Mouse (Mus musculus): ENCODE data around the gene Tmem139. TPM values are rescaled to one million over a fixed set of nuclear protein-coding genes. Genes with fewer than 3 reads are reported as not detected.

The Tmem139 gene
- total RNA-seq, 1 experiment from 2014 or later: 1.0 TPM

- DNase-seq: no peak
Observed at GRCm38 (mm10) chr6:42276151-42276550, 14.4 kb downstream of the Tmem139 start.

GRCm38 (mm10) chr6:42282865-42283528, 21.2 kb downstream of the Tmem139 start:
- no peak for DNase-seq

DNA sequence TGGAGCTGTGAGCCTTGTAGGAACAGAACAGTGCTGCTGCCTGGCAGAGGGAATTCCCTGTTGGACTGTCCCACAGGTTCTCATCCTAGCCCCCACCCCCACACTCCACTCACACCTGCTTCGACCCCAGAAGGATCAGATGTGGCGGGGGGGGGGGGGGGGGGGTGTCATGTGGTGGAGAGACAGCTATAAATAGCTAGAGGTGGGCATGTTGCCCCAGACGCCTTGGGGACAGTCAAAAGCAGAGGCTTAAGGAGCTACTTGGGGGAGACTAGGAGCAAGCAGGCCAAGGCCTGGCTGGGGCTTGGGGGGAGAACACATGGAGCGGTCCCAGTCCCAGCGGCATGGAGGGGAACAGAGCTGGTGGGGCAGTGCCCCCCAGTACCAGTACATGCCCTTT, 24.7 kb downstream of the Tmem139 start, which contains the start of gene Clcn1:
Gene Clcn1 (plus strand): TSS at position 238 of the 400 bp plus-strand sequence.
- DNase-seq: no peak

- no peak for DNase-seq
Observed at GRCm38 (mm10) chr6:42287562-42287961, 25.8 kb downstream of the Tmem139 start.

- no peak for DNase-seq
Observed at GRCm38 (mm10) chr6:42293327-42293726, 31.6 kb downstream of the Tmem139 start.

DNA sequence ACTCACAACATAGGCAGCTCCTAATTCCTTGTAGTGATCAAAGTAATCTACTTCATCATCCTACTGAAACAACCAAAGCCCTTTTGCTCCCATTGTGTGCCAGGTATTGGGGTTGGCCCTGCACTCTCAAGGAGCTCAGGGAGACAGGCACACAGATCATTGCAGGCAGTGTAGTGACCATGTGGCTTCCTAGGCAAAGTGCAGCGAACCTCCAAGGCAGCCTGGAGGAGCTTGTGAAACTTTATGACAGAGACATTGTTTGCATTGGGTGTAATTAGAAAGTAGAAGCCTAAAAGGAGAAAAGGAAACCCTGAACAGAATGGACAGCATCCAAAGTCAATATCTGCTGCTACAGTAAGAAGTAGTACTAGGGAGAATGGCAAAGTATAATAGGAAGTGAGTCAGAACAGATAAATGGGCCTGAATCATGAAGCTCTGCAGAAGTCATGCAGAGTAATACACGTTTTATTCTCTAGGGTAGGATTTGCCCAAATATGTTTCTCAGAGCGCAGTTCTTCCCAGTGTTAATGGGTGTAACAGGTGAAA, 33.9 kb downstream of the Tmem139 start:
- no peak for DNase-seq

- no peak for DNase-seq
Observed at GRCm38 (mm10) chr6:42299362-42299761, 37.6 kb downstream of the Tmem139 start.

GRCm38 (mm10) chr6:42309816-42310378, 48.1 kb downstream of the Tmem139 start:
- no peak for DNase-seq

GRCm38 (mm10) chr6:42310427-42311053, 48.8 kb downstream of the Tmem139 start:
- no peak for DNase-seq

Other genes starting within 250 kb of the Tmem139 start
- not detected in 2 replicates for gene Sva, start 223.6 kb upstream of the Tmem139 start, total RNA-seq (2021)
- not detected in 2 replicates for gene Tas2r139, start 121.0 kb upstream of the Tmem139 start, total RNA-seq (2021)
- gene Tas2r144, start 46.6 kb upstream of the Tmem139 start, total RNA-seq (2021): not detected in 2 replicates
- 108 and 147 TPM in 2 replicates for gene Gstk1, start 16.0 kb upstream of the Tmem139 start, total RNA-seq (2021)
- 21.8 and 30.2 TPM in 2 replicates for gene Casp2, start 3.0 kb downstream of the Tmem139 start, total RNA-seq (2021)
- gene Clcn1, start 24.7 kb downstream of the Tmem139 start, total RNA-seq (2021): 0.19 TPM in 1 of 2 replicates, not detected in the other
- gene Fam131b, start 62.7 kb downstream of the Tmem139 start, total RNA-seq (2021): 0.30 and 0.90 TPM in 2 replicates
- gene Zyx, start 87.7 kb downstream of the Tmem139 start, total RNA-seq (2021): 115 and 117 TPM in 2 replicates
- 1.2 and 3.6 TPM in 2 replicates for gene Epha1, start 111.3 kb downstream of the Tmem139 start, total RNA-seq (2021)
- 2.0 and 3.5 TPM in 2 replicates for gene Tas2r143, start 138.3 kb downstream of the Tmem139 start, total RNA-seq (2021)
- gene Tas2r135, start 143.5 kb downstream of the Tmem139 start, total RNA-seq (2021): 1.4 and 2.2 TPM in 2 replicates
- gene Tas2r126, start 172.6 kb downstream of the Tmem139 start, total RNA-seq (2021): 1.0 and 1.2 TPM in 2 replicates
- gene Olfr458, start 203.2 kb downstream of the Tmem139 start, total RNA-seq (2021): not detected in 2 replicates
- gene Olfr457, start 214.4 kb downstream of the Tmem139 start, total RNA-seq (2021): not detected in 2 replicates
- not detected in 2 replicates for gene Olfr456, start 225.2 kb downstream of the Tmem139 start, total RNA-seq (2021)

Data from adrenal gland, postnatal 14 days (tissue).